Mouse (Mus musculus) spleen, postnatal 4 days (tissue): ENCODE results near the gene Rnase2b.
"Not testable (repeated sequence)": the region's sequence is repeated elsewhere in the genome, so short reads cannot be mapped to it uniquely, and the experiment has no call there.

Source experiments
- DNase-seq, 2 experiments: peaks; one replicate each; pipeline ENCODE4 v3.0.0; 2022; ENCODE audit warnings: low spot score in 2 of 2

Gene Rnase2b

DNA sequence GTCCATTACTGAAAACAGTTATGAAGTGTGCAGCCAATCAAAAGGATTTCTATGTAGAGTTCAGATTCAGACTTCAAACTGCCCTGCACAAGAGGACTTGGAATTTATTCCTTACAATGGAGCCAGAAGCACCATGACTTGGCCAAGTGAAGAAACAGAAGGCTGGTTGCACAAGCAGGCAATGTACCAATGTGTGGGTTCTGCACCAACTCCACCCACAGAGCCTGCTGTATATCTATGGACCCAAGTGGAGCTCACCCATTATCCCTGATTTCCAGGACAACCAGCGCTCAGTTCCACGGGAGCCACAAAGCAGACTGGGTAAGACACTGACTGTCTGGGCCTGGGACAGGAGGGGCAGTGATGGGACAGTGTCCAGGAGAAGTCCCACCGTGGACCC lies at the start of gene Rnase2b:
Rnase2b (plus strand) TSS at position 285 of the 400 bp plus-strand sequence.
- DNase-seq: not testable (repeated sequence)

DNA sequence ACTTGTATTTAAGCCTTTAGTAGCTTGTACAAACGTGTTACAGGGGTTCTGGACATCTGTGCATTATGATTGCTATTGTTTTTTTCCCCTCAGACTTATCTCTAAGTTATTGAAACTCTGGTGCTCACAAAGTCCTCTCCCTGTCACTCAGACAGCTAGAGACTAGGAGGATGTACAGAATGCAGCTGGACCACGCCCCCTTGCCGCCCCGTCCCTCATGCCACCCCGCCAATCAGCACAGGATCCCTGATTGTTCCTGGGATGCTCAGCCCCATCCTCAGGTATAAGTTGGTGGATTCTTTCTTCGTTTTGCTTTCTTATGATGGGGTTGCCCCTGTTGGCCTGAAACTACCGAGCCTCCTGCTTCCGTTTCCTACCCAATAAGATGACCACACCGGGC lies 48.6 kb upstream of the Rnase2b start:
- DNase-seq: no peak

DNA sequence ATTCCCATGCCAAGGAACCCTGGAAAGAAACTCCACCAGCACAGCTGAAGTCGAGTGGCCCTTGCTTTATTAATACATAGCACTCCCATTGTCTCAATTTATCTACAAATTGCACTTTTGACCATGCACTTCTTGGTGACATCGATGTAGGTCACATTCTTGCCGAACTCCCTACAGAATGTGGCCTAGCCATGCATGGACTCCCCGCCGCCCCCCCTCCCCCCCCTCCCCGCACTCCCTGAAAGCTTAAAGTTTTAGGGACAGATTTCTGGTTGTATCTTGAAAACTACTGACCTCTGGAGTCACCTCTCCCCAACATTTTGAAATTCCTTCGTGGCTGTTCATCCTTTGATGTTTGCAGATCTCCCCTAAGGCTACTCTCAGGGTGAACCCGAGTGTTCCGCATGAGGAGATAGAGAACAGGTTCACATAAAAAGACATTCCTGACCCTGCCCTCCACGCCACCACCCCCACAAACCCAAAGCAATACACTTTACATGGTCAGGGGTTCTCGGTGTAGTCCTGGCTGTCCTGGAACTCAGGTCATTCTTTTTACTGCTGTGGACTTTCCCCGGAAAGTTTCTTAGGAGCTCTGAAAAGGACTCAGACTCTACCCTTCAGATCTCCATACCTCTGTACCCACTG lies 48.0 kb upstream of the Rnase2b start, which contains the start of gene Eddm3b:
Eddm3b (plus strand) TSS at position 511 of the 645 bp plus-strand sequence.
- peak in 1 of 2 experiments; percentile 9 for DNase-seq

DNA sequence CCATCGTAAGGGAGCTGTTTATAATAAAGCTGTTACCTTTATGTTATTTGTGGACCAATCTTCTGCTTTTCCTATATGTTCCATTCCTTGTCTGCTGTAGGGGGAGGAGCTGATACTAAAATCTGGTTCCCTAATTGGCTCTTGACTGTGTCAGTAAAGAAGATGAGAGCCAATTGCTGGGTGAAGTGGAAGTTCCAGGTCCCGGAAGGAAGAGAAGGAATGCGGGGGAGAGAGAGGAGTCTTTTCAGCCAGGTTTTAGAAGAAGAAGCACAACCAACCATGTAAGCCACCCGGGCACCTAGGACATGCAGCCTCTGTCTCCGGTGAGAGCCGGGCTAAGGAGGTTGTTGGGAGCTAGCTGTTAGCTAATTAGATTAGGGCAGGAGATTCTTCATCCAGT lies 36.4 kb upstream of the Rnase2b start:
- peak in 1 of 2 experiments; percentile 57 for DNase-seq

DNA sequence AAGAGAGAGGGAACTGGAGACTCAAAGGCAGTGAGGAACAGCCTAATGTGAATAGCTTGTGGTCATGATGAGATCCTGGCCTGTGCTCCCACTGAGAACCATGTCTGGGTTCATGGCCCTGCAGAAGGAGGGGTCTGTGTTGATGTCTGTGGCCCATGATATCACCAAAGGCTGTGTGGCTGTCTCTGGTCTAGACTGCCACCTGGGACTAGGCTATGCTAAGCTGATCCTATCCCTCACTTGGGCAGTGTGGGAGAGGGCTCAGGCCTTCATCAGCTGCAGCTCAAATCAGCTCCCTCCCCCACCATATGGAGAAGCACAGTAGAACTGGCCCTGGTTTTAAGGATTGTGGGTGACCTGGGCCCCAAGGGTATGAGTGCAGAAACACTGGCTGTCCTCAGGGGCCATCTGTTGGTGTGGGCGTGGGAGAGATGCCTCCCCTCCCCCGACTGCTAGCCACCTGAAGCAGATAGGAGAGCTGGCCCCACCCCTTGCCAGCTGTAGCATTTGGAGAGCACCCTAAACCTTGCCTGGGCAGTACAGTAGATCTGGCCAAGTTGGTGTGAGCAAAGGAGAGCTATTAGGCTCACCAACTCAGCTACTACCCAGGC lies 34.3 kb upstream of the Rnase2b start:
- peak; percentile 80 to 85 for DNase-seq

DNA sequence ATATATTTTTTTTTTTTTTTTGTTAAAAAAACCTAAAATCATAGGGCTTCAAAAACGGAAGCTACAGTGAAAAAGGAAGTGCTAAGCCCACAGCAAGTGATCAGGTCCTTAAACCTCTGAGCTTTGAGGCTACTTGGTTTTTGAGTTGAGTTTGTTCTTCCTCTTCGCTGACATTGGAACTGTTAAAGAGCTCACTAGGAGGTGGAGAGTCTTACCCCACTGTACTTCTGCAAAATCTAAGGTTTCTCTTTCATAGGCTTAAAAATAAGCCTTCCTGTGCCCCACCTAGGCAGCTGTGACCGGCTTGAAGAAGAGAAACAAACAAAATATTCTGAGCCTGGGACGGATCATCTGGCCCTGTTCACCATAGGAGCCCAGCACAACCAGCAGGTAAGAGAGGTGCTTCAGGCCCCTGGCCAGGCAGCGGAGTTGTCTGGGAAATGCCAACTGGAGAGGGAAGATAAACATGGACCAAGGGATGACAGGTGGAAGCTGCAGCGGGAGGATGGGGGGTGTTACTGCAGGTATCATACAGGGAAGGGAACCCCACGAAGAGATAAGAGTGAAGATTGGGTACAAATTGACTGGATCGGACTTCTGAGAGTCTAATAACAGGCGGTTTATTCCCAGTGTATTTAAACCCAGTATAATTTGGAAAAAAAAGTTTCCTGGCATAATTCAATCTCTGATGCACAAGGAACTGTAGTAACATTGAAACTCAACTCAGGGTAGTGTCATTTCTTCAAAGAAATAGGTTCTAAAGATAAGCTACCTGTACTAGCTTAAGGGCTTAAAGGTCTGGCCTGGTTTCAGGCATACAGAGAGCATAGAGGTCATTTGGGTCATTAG lies 33.1 kb upstream of the Rnase2b start:
- DNase-seq: peak; percentile 49 to 77

DNA sequence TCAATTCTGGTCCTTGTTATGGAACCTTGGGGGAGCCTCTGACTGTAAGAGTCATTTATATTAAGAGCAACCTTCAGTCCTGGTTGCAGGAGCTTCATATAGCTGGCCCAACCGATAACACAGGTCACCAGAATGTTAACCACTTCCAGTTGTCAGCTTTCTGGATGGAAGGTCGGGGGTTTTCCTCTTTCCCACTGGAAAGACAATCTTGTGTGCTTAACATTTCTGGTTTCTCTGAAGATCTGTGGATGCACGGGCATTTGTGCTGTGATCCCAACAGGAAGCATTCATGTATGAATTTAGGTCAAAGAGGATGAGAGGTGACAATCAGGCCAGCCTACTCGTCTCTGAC lies 32.5 kb upstream of the Rnase2b start:
- peak in 1 of 2 experiments; percentile 62 for DNase-seq

DNA sequence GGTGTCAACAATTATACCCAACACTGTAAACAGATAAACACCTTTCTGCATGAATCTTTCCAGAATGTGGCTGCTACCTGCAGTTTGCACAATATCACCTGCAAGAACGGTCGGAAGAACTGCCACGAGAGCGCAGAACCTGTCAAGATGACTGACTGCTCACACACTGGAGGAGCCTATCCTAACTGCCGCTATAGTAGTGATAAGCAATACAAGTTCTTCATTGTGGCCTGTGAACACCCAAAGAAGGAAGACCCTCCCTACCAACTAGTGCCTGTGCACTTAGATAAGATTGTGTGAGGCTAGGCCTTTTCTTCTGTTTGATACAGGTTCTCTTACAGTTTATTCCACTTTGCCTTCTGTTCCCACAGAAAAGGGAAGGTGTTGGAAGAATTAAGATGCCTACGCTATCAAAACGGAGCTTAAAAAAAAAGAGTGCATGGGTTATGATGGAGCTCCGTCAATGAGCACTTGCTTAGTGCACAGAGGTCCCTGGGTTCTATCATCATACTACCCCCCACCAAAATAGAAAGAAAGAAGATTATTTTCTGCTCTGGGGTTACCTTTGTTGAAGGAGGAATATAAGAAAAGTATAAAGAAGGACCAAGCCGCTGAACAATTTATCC lies 31.6 kb upstream of the Rnase2b start:
- peak in 1 of 2 experiments; percentile 49 for DNase-seq

DNA sequence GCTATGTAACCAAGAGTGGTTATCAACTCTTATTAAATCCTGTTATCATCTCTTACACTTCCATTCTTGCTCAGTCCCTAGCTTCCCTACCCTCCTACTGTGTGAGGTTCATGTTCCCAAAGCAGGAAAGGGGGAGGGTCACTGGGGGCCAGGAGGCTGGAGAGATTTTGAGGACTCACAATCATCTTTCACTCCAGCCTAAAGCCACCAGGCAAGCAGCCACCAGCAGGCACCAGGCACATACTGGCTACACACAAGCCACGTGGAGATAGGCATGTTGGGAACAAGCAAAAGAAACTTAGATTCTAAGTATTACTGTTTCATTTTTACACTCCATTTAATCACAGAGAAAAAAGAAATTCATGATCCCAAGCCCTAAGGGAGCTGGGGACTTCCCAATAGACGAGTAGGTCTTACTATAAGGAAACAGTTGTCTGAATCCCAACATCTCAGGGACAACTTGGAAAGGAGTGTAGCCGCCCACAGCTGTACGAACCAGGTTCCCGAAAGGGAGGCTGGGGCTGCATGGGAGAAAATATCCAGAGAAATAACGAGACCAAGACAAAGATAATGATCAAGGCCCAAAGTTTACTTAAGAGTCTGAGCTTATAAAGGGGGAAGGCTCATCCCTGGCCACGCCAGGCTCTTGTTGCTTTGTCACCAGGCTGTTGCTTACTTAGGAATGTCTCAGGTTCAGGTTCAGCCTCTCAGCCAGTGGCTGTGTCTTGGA lies 30.8 kb upstream of the Rnase2b start:
- peak in 1 of 2 experiments; percentile 62 for DNase-seq

DNA sequence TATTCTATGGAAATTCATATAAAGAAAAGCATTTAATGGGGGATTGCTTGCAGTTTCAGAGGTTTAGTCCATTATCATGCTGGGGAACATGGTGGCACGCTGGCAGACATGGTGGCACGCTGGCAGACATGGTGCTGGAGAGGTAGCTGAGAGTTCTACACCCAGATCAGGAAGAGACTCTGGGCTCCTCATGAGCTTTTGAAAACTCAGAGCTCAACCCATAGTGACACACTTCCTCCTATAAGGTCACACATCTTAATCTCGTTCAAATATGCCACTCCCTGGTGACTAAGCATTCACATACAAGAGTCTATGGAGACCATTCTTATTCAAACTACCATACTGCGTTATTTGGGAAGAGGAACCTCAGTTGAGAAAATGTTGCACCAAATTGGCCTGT lies 29.7 kb upstream of the Rnase2b start:
- peak in 1 of 2 experiments; percentile 59 for DNase-seq

DNA sequence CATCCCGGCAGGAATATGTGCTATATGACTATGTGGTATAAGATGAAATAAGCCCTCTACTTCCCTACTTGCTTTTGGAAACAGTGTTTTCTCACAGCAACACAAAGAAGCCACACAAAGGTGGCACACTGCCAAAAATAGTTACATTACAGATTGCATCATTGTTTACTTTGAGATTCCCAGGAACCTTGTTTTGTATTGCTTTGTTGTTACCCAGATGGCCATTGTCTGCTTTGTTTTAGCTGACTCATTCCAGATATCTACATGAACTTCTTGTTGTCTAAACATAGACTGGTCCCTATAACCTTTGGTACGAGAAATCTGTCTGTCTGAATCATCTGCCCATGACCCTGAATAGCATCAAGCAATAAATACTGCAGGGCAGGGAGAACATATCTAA lies 21.7 kb upstream of the Rnase2b start:
- DNase-seq: peak in 1 of 2 experiments; percentile 7

DNA sequence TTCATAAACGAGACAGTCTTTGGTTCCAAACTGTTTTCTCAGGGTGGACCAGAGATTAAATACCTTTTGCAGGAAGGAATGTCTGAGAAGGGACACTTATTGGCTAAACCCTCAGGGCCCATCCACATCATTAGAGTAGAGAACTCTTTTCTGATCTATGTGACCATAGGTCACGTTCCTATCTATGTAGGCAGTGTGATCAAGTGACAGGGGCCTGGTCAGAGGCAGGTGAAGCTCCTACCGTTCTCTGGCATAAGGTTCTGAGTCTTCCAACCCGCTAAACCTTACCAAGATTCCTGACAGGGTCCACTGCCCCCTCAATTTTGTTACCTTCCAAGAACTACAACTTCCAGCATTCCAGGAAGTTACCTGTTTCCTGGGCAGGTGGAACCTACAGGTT lies 19.9 kb upstream of the Rnase2b start:
- peak in 1 of 2 experiments; percentile 48 for DNase-seq

DNA sequence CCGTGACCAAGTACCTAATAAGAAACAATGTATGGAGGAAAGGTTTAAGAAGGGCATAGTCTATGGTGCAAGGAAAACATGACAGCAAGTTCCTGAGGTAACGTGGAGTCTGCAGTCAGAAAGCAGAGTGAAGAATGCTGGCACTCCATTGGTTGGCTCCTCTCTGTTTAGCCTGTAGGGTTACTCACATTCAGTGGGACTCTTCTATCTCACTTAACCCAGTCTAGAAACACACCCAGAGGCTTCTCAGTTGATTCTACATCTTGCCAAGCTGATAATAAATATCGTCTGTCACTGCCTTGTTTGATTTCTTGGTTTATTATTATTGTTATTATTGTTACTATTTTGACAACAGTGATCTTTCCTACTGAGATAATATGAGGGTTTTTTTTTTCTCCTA lies 19.5 kb upstream of the Rnase2b start:
- DNase-seq: no peak

DNA sequence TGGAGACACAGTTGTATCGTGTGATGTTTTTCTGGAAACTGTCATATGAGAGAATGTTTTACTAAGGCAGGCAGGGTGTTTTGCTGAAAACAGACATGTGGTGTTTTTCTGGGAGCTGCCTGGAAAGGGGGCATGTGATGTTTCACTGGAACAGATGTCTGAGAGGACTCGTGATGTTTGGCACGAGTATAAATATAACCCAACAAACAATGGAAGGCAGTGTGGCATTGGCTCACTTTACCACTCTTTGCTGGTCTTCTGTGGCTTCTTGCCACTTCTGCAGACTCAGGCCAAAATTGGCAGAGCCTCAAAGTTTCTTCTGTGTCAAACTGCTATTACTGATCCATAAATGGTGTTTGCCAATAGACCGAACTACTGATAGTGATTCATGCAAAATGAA lies 18.8 kb upstream of the Rnase2b start:
- DNase-seq: peak in 1 of 2 experiments; percentile 58

DNA sequence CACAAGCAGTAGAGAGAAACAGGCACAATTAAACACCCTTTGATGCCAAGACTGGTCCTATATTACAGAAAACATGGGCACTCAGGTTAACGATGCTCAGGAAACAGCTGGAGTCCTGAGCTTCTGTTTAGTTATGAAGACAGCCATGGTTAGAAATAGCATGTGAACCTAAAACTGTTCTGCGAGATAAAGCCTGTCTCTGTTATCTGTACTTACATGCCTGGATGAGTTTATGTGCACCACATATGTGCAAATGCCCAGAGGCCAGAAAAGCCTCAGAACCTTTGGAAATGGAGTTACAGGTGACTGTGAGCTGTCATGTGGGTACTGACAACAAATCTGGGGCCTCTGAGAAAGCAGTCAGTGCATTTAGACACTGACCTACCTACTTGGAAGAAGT lies 18.1 kb upstream of the Rnase2b start:
- DNase-seq: peak in 1 of 2 experiments; percentile 63

DNA sequence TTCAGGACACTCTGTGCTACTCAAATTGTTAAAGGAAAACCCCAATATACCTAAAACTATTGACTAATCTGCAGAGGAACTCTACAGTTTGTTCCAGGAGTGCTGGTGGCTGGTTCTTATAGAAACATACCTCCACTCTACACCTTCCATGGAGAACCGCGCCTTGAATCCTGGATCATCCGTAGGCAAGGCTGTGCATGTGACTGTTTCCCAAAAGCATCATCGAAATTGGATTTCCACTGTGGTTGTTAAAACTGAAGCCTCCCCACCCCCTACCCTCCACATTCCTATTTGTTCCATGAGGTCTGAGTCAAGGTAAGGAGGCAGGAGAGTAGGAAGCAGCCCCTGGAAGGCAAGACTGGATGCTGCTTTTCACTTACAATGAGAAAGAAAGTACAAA lies 17.6 kb upstream of the Rnase2b start:
- peak in 1 of 2 experiments; percentile 52 for DNase-seq

DNA sequence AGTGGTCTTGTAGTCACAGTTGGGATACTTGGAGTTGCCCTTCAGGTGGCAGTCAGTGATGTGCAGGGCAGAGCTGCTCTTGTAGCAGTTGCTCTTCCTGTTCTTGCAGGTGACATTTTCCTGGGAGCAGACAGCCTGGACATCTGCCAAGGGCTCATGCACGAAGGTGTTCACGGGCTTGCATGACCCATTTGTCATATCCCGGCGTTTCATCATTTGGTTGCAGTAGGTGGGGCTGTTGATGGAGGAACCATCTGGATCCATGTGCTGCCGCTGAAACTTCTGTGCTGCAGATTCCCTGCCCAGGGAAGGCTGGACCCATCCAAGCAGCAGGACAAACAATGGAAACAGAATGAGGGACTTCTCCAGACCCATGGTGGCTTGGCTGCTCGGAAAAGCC lies 16.5 kb upstream of the Rnase2b start:
- DNase-seq: peak in 1 of 2 experiments; percentile 54

DNA sequence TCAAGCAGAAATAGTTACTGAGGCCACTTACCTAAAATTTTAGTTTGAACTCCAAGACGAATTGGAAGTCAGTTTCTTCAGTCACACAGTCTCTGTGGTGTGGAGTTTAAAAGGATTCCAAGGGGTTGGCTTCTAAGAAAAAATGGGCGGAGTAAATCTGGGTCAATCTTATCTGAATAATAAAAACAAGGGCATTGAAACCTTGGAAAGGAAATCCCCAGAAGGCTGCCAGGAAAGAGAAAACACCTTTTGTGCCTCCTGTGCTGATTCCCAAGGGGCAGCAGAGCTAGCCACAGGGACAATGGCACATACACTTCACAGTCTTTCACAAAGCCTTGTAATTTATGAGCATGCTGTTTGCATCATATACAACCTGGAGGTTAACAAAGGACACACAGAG lies 15.4 kb upstream of the Rnase2b start, which contains the start of gene Rnase1:
Rnase1 (minus strand) TSS at position 101 of the 400 bp plus-strand sequence.
- no peak for DNase-seq

DNA sequence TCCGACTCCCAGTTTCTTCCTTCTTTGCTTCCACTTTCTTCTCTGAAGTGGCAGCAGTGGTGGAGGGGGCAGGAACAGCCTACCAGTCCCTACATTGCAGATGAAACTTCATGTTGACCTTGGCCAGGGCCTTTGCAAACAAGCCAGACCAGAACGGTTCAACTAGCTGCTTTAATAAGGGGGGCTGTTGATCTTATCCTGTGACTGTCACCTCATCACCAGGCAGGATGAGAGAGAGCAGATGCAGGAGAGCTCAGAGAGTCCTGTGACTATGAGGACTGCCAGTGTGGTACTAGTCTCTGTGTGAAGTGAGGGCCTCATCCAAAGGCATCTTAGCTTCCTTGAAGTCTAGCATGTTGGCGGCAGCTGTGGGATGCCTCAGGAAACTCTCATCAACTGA lies 14.1 kb upstream of the Rnase2b start:
- DNase-seq: peak; percentile 7 to 51

DNA sequence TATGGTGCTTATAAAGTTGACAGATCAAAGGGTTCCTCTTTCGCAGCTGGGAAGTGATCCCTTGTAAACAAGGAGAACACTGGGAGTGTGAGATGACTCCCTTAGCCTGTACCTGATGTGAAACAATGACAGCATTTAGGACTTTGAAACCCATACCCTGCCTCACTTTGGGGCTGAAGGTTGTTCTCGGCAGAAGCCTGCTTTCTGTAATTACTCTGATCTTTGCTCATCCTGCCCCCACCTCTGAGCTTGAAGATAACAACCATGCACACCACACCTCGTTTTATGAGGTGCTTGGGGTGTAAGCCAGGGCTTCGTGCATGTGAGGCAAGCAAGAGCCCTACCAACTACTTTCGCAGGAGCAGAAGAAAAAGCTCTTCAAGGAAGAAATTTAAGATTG lies 12.9 kb upstream of the Rnase2b start:
- DNase-seq: peak; percentile 17 to 62

DNA sequence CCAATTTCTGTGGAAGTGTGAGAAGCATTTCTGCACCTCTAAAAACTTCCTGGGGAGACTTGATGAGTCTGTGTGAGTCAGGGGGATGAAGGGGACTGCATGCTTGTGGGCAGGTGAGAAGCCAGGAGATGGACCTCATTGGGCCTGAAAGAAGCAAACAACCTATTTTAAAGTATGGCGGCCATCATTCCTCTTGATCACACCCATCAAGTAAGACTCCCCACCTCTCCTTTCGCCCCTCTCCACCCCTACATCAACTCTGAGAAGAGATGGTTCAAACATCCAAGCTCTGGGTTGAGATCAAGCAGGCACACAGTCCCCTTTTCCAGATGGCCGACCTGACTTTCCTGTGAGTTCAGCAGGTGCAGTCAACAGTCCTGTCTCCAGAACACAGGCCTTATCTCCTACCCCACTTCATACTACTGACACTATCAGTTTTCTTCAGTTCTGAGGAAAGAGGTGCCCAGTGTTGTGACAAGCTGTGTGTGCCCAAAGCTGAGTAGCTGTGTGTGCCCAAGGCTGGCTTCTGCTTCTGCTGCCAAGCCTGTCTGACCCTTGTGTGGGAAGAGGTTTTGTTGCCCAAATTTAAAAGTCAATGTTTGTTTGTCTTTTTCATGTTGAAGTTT lies 11.7 kb upstream of the Rnase2b start:
- DNase-seq: peak; percentile 13 to 56
